In genomic region chr2:3113866-3114265, GRCm38 (mm10) we compare ENCODE assay signal across 8 mouse cellular contexts. TPM values are rescaled to one million over a fixed set of nuclear protein-coding genes. Genes with fewer than 3 reads are reported as not detected.
DNase-seq lines count a peak whose midpoint lies in the region; ATAC-seq and TF ChIP-seq lines count a peak whose summit lies in the region.

Gene Fam171a1 (plus strand): TSS chr2:3114224.

- intact Hi-C loops in left cerebral cortex, postnatal 10 days (cut with DNase I): loop anchor here (10.0 kb wide), 1 partner anchor 301 kb away; no protein-coding TSS in a partner anchor

- H3K36me3 ChIP-seq in kidney, adult 2 months (ENCODE audit: control insufficient read depth, insufficient read depth, low read length): no peaks in the 10 kb centered on the region
- no peaks in the 10 kb centered on the region for H3K36me3 ChIP-seq in heart, embryonic 13.5 days
- H3K36me3 ChIP-seq in stomach, embryonic 15.5 days: no peaks in the 10 kb centered on the region

- no peak within 1 kb of the TSS for H3K4me3 ChIP-seq in kidney, adult 2 months (ENCODE audit: insufficient read depth, low read depth, low read length)
- H3K4me3 ChIP-seq in heart, embryonic 13.5 days: no peak within 1 kb of the TSS
- no peak within 1 kb of the TSS for H3K4me3 ChIP-seq in stomach, embryonic 15.5 days (replicated peaks)

- no peak for ATAC-seq in heart, embryonic 13.5 days (ENCODE audit: extremely low read depth, insufficient number of reproducible peaks, low FRiP score, low TSS enrichment)
- ATAC-seq in stomach, embryonic 15.5 days (ENCODE audit: insufficient read depth, low FRiP score, low read depth): no peak
- no peak for ATAC-seq in erythroblast, adult 5-6 weeks (replicated peaks; ENCODE audit: low FRiP score, poor library complexity, severe bottlenecking)

- H3K9ac ChIP-seq in heart, embryonic 13.5 days: no peak within 1 kb of the TSS
- H3K9ac ChIP-seq in stomach, embryonic 15.5 days: no peak within 1 kb of the TSS

- no peak for TF ChIP-seq POLR2A in kidney, adult 2 months (IDR thresholded peaks at IDR 0.05; ENCODE audit: low read depth, low read length)

- H3K27ac ChIP-seq in kidney, adult 2 months (ENCODE audit: insufficient read depth, low read depth, low read length): peak within 1 kb of the TSS; percentile 78
- H3K27ac ChIP-seq in heart, embryonic 13.5 days (replicated peaks): no peak within 1 kb of the TSS
- H3K27ac ChIP-seq in stomach, embryonic 15.5 days: peak within 1 kb of the TSS; percentile 35

- H3K27me3 ChIP-seq in kidney, adult 2 months (replicated peaks; ENCODE audit: control insufficient read depth, insufficient read depth, low read length): no peaks in the 10 kb centered on the region
- no peaks in the 10 kb centered on the region for H3K27me3 ChIP-seq in heart, embryonic 13.5 days (replicated peaks)
- no peaks in the 10 kb centered on the region for H3K27me3 ChIP-seq in stomach, embryonic 15.5 days (replicated peaks)

- peak; percentile 73 for DNase-seq in kidney, adult 2 months
- DNase-seq in kidney, postnatal 10 days: no peak
- peak; percentile 39 for DNase-seq in brain, adult 2 months (ENCODE audit: low read depth, low spot score)
- no peak for DNase-seq in left cerebral cortex, postnatal 10 days (ENCODE audit: extremely low spot score in 1 of 2, low spot score in 2 of 2)
- DNase-seq in embryo, embryonic 9.5 days (ENCODE audit: extremely low spot score): no peak

- H3K9me3 ChIP-seq in heart, embryonic 13.5 days: no peaks in the 10 kb centered on the region
- H3K9me3 ChIP-seq in stomach, embryonic 15.5 days: no peaks in the 10 kb centered on the region

- H3K4me1 ChIP-seq in kidney, adult 2 months (ENCODE audit: control insufficient read depth, insufficient read depth, low read length): no peaks in the 10 kb centered on the region
- 0 out of 2 replicates have a peak, but pooled peaks cover 2% of the 10 kb centered on the region for H3K4me1 ChIP-seq in heart, embryonic 13.5 days
- H3K4me1 ChIP-seq in stomach, embryonic 15.5 days: no peaks in the 10 kb centered on the region

- WGBS in kidney, adult 2 months: 53% methylated on average over 4 of the region's 4 CpGs
- WGBS in heart, embryonic 13.5 days: 68% methylated on average over 4 of the region's 4 CpGs
- 47% methylated on average over 4 of the region's 4 CpGs for WGBS in stomach, embryonic 15.5 days

- TF ChIP-seq CTCF in kidney, adult 2 months (conservative IDR thresholded peaks at IDR 0.05; ENCODE audit: insufficient read depth, insufficient read length, low read depth, low read length): no peak

- H3K4me2 ChIP-seq in heart, embryonic 13.5 days: no peak within 1 kb of the TSS
- no peak within 1 kb of the TSS for H3K4me2 ChIP-seq in stomach, embryonic 15.5 days

RNA-seq across cellular contexts. Expression of gene Fam171a1, which starts in this region (rescaled TPM):
- 21.7 and 23.7 TPM in 2 replicates for polyA plus RNA-seq in kidney, adult 2 months (2012; rRNA removed)
- 23.5 and 23.7 TPM in 2 replicates for polyA plus RNA-seq in heart, embryonic 13.5 days (2015; fragmentation: Nextera tagmentation; extraction: Ambion mirVana)
- total RNA-seq in left cerebral cortex, postnatal 10 days (2021): 10 to 100 TPM; 58.5 to 60.2 TPM
- 26.7 and 29.1 TPM in 2 replicates for polyA plus RNA-seq in stomach, embryonic 15.5 days (2015; fragmentation: Nextera tagmentation; extraction: Ambion mirVana)
- total RNA-seq in erythroblast, adult 5-6 weeks (2015; ENCODE audit: low replicate concordance): 0.21 TPM in 1 of 2 replicates, not detected in the other
- 0.17 and 0.42 TPM in 2 replicates for total RNA-seq in erythroblast, adult 5-6 weeks (2017; ENCODE audit: low replicate concordance)

Comparison
In these comparisons a context has a peak if more than half of its experiments do, and no peak if none do; other contexts are left out.
1. RNA of gene Fam171a1 (total RNA-seq): 58.5 to 60.2 TPM in left cerebral cortex, postnatal 10 days; 0.17 to 0.42 TPM in erythroblast, adult 5-6 weeks; every median in the first group is over 10 times any median in the second.
2. DNase-seq: peak in kidney, adult 2 months (single experiment) and brain, adult 2 months (single experiment); none in kidney, postnatal 10 days (single experiment), left cerebral cortex, postnatal 10 days (0 of 2) and embryo, embryonic 9.5 days (single experiment).